Mouse (Mus musculus) kidney, postnatal 0 days (tissue): ENCODE results near the gene Kcnd3. TPM values are rescaled to one million over a fixed set of nuclear protein-coding genes. Genes with fewer than 3 reads are reported as not detected.

Experiments
- ATAC-seq: fragments of 200-750 bp; cut with Nextera tagmentation; replicated peaks from 2 replicates; pipeline ENCODE4 v1.8.0; 2017; ENCODE audit warnings: low read depth, moderate number of reproducible peaks, moderate TSS enrichment, moderate library complexity; ENCODE audit not compliant: low FRiP score
- DNase-seq: peaks from one replicate; pipeline ENCODE4 v3.0.0-alpha.2; 2016; ENCODE audit warnings: low spot score
- H3K27ac ChIP-seq: fragments of 300-500 bp; sonication (generic); 2 replicates; pipeline ENCODE4 v1.5.1; 2014; ENCODE audit warnings: mild to moderate bottlenecking
- H3K27me3 ChIP-seq: fragments of 300-500 bp; sonication (generic); 2 replicates; pipeline ENCODE4 v1.6.1; 2014; ENCODE audit warnings: low read length, mixed read lengths; ENCODE audit not compliant: insufficient read depth
- H3K36me3 ChIP-seq: fragments of 300-500 bp; sonication (generic); 2 replicates; pipeline ENCODE4 v1.6.1; 2014; ENCODE audit warnings: low read length, mixed read lengths; ENCODE audit not compliant: insufficient read depth
- H3K4me1 ChIP-seq: fragments of 300-500 bp; sonication (generic); replicated peaks from 2 replicates; pipeline ENCODE4 v1.6.1; 2014; ENCODE audit warnings: antibody characterized with exemption, low read length, mixed read lengths; ENCODE audit not compliant: insufficient read depth
- H3K4me2 ChIP-seq: fragments of 300-500 bp; sonication (generic); 2 replicates; pipeline ENCODE4 v1.6.1; 2014; ENCODE audit warnings: mild to moderate bottlenecking, low read length, moderate library complexity, mixed read lengths
- H3K4me3 ChIP-seq: fragments of 300-500 bp; sonication (generic); replicated peaks from 2 replicates; pipeline ENCODE4 v1.5.1; 2014; ENCODE audit warnings: low read depth, low read length
- H3K9ac ChIP-seq: fragments of 300-500 bp; sonication (generic); 2 replicates; pipeline ENCODE4 v1.6.1; 2014; ENCODE audit warnings: low read depth, low read length
- H3K9me3 ChIP-seq: fragments of 300-500 bp; sonication (generic); replicated peaks from 2 replicates; pipeline ENCODE4 v1.6.1; 2016; ENCODE audit warnings: low read length, inconsistent platforms, mixed read lengths
- CTCF ChIP-seq: IDR thresholded peaks from 2 replicates; pipeline ENCODE4 v1.5.1; 2016; ENCODE audit warnings: antibody characterized with exemption, low read depth, mild to moderate bottlenecking, moderate library complexity
- WGBS: fragments of 180-500 bp; shearing (Covaris S2); extraction: QIAGEN DNeasy Blood & Tissue Kit; methylation state at CpG from one replicate; pipeline ENCODE4 v1.1.7; 2014; 5-methylcytosine and 5-hydroxymethylcytosine counted together
- polyA plus RNA-seq: library from polyadenylated mRNA; unstranded; fragments of >200 nt; fragmentation: Nextera tagmentation; extraction: Ambion mirVana; gene quantifications from 2 replicates; pipeline ENCODE4 v1.2.1, GENCODE M21; 2015

Gene Kcnd3
- 2.9 TPM in 2 replicates for polyA plus RNA-seq

DNA sequence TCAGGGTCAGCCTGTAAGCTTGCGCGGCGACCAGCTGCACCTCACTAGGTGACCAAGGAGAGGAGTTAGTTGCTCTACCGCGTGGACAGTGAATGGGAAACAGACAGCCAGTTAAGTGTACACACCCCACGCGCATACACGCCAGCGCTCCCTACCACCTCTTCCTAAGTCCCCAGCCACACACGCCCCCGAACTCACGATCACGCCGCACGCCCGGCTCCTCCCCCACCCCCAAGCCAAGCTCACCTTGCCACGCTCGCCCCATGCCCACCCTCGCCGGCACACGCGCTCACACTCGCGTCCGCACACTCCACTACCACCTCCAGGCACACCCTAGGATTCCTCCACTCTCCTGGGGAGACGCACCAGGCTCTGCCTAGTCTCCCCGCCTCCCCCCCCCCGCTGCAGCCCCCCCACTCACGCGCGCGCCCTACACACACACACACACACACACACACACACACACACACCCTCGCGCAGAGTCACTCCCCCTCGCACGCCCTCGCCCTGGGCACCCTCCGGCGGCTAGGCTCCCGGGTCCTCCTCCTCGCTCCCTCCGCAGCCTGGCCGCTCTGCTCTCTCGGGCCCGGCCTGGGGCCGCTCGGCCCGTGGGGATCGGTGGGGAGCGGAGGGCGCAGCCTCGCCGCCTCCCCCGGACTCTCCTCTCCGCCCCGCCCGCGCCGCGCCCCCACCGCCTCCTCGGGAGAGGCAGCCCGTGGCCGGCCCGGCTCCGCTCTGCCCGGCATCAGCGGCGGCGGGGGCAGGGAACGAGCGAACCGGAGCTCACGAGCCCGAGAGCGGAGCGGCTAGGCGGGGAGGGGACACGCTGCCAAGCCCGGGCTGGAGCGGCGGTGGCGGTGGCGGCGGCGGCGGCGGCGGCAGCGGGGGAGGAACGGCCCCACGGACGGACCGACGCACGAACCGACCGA is at the start of gene Kcnd3:
Gene Kcnd3, plus strand, starts transcription at position 704 of the 929 bp plus-strand sequence.
- Histone ChIP-seq H3K4me2 (peak within 1 kb of the TSS; percentile 95), H3K36me3 (no peaks in the 10 kb centered on the region), H3K27me3 (peaks cover 5% of the 10 kb centered on the region), H3K4me3 (peak within 1 kb of the TSS; percentile 71), H3K4me1 (peaks cover 8% of the 10 kb centered on the region), H3K9ac (peak within 1 kb of the TSS; percentile 60), H3K9me3 (no peaks in the 10 kb centered on the region), H3K27ac (0 out of 2 replicates have a peak within 1 kb of the TSS, but pooled peaks have one; percentile 6)
- WGBS: under 1% methylated on average over 80 of the region's 98 CpGs
- no peak for TF ChIP-seq CTCF
- DNase-seq (peak; percentile 48), ATAC-seq (peak; percentile 63)

GRCm38 (mm10) chr3:105402676-105403075 is 49.5 kb upstream of the Kcnd3 start:
- 53% methylated on average over 5 of the region's 5 CpGs for WGBS
- H3K9ac ChIP-seq: no peak overlapping the region
- ATAC-seq (no peak), DNase-seq (peak; percentile 68)
- H3K4me1 ChIP-seq: no peaks in the 10 kb centered on the region
- no peak overlapping the region for H3K4me2 ChIP-seq
- H3K27ac ChIP-seq: no peak overlapping the region
- H3K4me3 ChIP-seq: no peak overlapping the region
- TF ChIP-seq CTCF: no peak
- H3K9me3 ChIP-seq: no peaks in the 10 kb centered on the region
- H3K36me3 ChIP-seq: no peaks in the 10 kb centered on the region
- H3K27me3 ChIP-seq: no peaks in the 10 kb centered on the region

DNA sequence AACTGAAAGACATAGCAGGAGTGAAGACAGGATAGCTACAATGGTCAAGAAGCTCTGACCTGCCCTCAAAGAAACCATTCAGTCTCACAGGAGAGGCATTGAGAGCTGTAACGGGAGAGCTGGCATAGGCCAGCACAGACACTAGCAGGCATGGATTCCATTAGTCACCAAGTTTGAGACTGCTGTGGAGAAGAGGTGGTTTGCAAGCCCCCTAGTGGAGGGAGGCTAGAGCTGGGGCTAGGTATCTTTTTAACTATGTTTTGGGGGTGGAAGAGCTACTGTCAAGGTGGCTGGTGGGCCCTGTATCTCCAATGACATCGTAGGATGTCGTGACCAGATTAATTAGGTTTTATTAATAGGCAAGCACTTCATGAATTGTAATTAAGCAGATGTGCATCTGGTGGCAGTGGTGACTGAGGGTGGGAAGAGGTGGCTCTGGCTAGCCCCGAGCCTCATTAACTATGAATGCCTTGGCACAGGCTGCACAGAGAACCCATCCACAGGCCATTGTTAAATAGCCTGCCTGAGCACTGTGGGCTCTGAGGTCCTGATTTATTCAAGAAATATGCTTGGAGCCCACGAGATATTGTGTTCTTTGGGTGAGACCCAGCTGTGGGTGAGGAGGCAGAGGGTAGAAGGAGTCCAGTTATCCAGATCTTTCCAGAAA is 48.6 kb upstream of the Kcnd3 start:
- Histone ChIP-seq H3K4me2 (no peak overlapping the region), H3K27ac (no peak overlapping the region), H3K4me1 (no peaks in the 10 kb centered on the region)

GRCm38 (mm10) chr3:105404077-105404446 is 48.1 kb upstream of the Kcnd3 start:
- DNase-seq: no peak
- 40% methylated on average over 4 of the region's 4 CpGs for WGBS
- Histone ChIP-seq H3K36me3 (no peaks in the 10 kb centered on the region), H3K9ac (no peak overlapping the region), H3K4me2 (no peak overlapping the region), H3K4me3 (no peak overlapping the region), H3K9me3 (no peaks in the 10 kb centered on the region), H3K27me3 (no peaks in the 10 kb centered on the region), H3K4me1 (no peaks in the 10 kb centered on the region), H3K27ac (no peak overlapping the region)
- ATAC-seq: no peak
- TF ChIP-seq CTCF: no peak

More for the DNA sequence above, 48.6 kb upstream of the Kcnd3 start:
- Histone ChIP-seq H3K36me3 (no peaks in the 10 kb centered on the region), H3K4me3 (no peak overlapping the region), H3K9me3 (no peaks in the 10 kb centered on the region), H3K9ac (no peak overlapping the region), H3K27me3 (no peaks in the 10 kb centered on the region)
- TF ChIP-seq CTCF: peak; percentile 52; the same call in 1 of the 2 replicates
- 76% methylated on average over 5 of the region's 5 CpGs for WGBS
- ATAC-seq (no peak), DNase-seq (no peak)

- ATAC-seq (no peak; the same call in 1 of the 2 replicates), DNase-seq (peak; percentile 58)
- Histone ChIP-seq H3K9me3 (no peaks in the 10 kb centered on the region), H3K27ac (peak overlapping the region; percentile 71), H3K4me2 (no peak overlapping the region), H3K36me3 (no peaks in the 10 kb centered on the region), H3K27me3 (no peaks in the 10 kb centered on the region), H3K4me3 (no peak overlapping the region), H3K4me1 (no peaks in the 10 kb centered on the region), H3K9ac (no peak overlapping the region)
- 62% methylated on average over 7 of the region's 7 CpGs for WGBS
- TF ChIP-seq CTCF: no peak
Measured at GRCm38 (mm10) chr3:105405516-105405915, 46.6 kb upstream of the Kcnd3 start.

DNA sequence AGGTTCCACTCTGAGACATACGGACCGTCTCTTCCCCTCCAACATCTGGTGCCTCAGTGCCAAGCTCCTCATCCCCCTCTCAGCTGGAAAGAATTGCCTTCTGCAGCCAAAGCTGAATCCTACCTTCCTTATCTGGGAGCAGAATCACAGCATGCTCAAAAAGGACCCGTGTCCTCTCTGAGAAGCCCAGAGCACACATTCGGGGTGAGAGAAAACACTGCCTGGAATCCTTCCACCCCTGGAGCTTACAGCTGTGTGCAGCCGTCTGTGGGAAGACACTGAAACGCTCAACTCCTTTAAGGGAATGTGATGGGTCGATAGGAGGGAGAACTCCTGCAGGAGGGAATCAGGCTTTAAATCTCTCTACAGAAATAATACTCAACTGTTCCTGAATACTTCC is 46.1 kb upstream of the Kcnd3 start:
- H3K9ac ChIP-seq: no peak overlapping the region
- TF ChIP-seq CTCF: no peak
- no peaks in the 10 kb centered on the region for H3K36me3 ChIP-seq
- peak overlapping the region; percentile 71 for H3K27ac ChIP-seq
- H3K27me3 ChIP-seq: no peaks in the 10 kb centered on the region
- H3K4me2 ChIP-seq: no peak overlapping the region
- no peaks in the 10 kb centered on the region for H3K4me1 ChIP-seq
- no peaks in the 10 kb centered on the region for H3K9me3 ChIP-seq
- 24% methylated on average over 7 of the region's 7 CpGs for WGBS
- DNase-seq (peak; percentile 80), ATAC-seq (0 out of 2 replicates have a peak, but pooled peaks have one; percentile 41)
- no peak overlapping the region for H3K4me3 ChIP-seq
